Mouse (Mus musculus) neutrophil, adult 59 days (primary cell): Measurements from ENCODE around the gene Sec14l5. TPM values are rescaled to one million over a fixed set of nuclear protein-coding genes. Genes with fewer than 3 reads are reported as not detected.

ENCODE experiments used
- total RNA-seq, 2 experiments: library from RNA; stranded (reverse); gene quantifications; 1 replicate in 1 of 2; 2 replicates in 1 of 2; pipeline ENCODE4 v1.2.4; 2023

The Sec14l5 gene
- not detected for total RNA-seq

DNA sequence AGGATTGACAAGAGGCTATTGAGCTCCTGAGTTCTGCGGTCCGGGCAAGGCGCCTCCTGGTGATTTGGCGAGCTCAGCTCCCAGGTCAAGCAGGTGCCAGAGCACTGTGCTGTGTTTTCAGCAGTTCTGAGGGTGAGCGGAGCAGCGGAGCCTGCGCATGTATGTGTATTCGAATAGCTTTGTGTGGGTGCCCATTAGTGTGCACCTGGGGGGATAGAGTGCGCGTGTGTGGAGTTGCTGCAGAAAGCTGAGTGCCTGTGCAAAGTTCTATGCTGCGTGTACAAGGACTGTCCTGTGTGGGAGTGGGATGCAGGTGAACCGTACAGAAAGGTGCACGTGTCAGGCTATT lies at the start of gene Sec14l5:
TSS of gene Sec14l5 (plus strand) at position 73 of the 349 bp plus-strand sequence.

DNA sequence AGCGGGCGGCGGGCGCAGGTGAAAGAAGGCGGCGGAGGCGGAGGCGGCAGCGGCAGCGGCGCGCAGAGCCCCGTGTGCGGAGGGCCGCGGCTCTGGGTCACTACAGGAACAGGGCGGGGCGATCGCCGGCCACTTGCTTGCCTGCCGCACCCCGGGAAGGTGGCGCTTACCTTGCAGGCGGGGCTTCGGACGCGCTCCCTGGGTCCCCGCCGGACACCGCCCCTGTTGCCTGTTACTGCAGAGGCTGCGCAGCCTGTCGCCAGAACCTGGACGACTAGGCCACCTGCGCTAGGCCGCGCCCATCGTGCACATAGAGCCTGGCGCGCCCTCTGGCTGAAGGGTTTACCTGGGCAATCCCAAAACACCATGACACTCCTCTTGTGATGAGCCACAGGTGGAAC lies 14.5 kb upstream of the Sec14l5 start, which contains the start of gene Ppl:
TSS of gene Ppl (minus strand) at position 21 of the 401 bp plus-strand sequence.

DNA sequence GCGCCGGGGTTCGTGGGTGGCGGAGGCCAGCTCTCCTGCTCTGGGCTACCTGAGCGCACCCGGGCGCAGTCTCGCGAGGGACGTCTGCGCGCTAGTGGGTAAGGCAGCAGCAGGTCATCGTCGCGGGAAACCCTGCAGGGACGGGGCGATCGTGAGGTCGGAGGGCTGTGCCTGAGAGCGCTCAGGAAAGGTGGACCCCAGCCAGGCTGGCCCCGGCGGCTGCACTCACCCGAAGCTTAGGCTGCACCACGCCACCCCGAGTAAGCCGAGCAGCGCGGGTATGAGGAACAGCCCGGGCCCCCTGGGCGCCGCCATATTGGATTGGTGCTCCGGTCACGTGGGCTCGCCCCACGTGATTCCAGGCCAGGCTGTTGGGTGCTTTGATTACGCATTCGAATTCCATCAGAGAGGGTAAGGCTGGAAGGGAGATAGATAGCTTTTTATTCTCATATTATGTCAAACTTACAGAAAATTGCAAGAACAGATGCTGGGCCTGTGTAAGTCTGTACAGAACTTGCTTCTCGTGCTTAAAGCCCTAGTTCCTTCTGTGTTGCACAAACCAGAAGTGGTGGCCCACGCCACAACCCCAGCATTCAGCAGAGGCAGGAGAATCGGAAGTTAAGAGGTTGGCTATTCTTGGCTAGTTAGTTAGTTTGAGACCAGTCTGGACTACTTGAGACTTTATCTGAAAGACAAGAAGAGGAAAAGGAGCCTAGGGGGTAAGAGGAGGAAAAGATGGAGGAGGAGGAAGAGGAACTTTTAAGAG lies 56.9 kb downstream of the Sec14l5 start, which contains the start of gene Nagpa:
TSS of gene Nagpa (minus strand) at position 345 of the 766 bp plus-strand sequence.

DNA sequence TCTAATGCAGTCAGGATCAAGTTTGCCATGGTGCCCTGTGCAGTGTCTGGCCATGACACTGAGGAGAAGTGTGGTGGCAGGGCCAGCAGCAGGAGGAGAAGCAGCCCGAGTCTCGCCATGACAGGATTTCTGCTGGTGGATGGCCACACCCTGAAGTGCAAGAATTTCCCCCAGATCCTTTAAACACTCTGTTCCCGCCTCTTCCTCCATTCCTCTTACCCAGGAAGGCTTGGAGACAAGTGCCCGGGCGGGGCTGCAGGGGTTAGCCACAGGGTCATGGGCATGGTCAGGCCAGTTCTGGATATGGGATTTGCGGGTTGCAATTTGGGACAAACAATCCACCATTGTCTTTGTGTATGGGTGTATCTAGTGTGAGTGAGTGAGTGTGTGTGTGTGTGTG lies 75.2 kb downstream of the Sec14l5 start, which contains the start of gene AU021092:
TSS of gene AU021092 (minus strand) at position 160 of the 400 bp plus-strand sequence.

DNA sequence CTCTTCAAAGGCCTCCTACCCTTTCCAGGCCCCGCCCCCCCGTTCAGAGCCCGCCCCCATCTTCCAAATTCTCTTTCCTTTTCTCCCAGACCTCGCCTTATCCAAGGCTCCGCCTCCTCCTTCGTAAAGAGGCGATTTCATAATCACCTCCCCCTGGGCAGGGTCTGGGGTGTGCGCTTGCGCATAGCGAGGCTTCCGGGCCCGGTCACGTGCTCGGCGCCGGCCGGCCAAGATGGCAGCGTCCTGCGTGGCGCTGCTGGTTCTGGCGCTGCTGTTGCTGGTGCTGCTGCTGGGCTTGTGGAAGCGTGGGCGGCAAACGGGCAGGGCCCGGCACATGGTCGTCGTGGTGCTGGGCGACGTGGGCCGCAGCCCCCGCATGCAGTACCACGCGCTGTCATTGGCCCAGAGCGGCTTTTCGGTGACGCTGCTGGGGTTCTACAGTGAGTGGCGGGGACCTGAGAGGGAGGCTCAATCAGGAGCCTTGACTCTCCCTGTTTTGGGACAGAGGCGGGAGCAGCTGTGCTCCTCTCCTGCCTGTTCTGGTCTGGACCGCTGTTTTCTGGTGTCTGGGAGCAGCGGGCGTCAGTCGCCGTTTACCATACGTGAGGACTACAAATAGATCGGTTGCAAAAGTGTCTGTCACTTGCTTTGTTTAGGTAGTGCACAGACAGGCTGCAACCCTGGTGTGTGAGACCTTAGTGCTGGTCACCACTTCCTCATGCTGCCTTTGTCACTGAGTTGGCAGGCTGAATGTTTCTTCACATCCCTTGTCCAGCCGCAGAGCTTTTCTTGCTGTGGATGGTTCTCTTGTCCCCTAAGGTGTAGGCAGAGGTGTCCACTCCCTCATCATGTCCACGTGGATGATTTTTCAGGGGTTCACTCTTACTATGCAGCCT lies 86.8 kb downstream of the Sec14l5 start, which contains the start of gene Alg1:
TSS of gene Alg1 (plus strand) at position 204 of the 896 bp plus-strand sequence.

Other genes with a start within 250 kb of the Sec14l5 start
- gene Nudt16l1, start 208.3 kb upstream of the Sec14l5 start, total RNA-seq, result 10 to 100 TPM; 27.8 to 34.6 TPM
- gene Anks3, start 182.9 kb upstream of the Sec14l5 start, total RNA-seq, result 10 to 100 TPM; 39.8 to 47.6 TPM
- gene Sept12, start 149.3 kb upstream of the Sec14l5 start, total RNA-seq, result not detected
- gene Smim22, start 139.8 kb upstream of the Sec14l5 start, total RNA-seq, result not detected
- gene Rogdi, start 133.6 kb upstream of the Sec14l5 start, total RNA-seq, result 100 to 1,000 TPM; 232 to 265 TPM
- gene Glyr1, start 97.2 kb upstream of the Sec14l5 start, total RNA-seq, result 100 to 1,000 TPM; 142 to 143 TPM
- 10 to 100 TPM; 68.3 to 82.6 TPM for gene Ubn1, start 97.1 kb upstream of the Sec14l5 start, total RNA-seq
- under 1 TPM in 1 of 2 experiments, not detected in 1; 0.18 TPM for gene Ppl, start 14.7 kb upstream of the Sec14l5 start, total RNA-seq
- 10 to 100 TPM; 30.3 to 37.4 TPM for gene Nagpa, start 56.9 kb downstream of the Sec14l5 start, total RNA-seq
- not detected for gene AU021092, start 75.2 kb downstream of the Sec14l5 start, total RNA-seq
- gene Alg1, start 86.5 kb downstream of the Sec14l5 start, total RNA-seq, result 10 to 100 TPM; 10.6 to 17.9 TPM
- gene Eef2kmt, start 108.9 kb downstream of the Sec14l5 start, total RNA-seq, result 1 to 10 TPM; 4.1 to 5.4 TPM